Mouse (Mus musculus): Measurements from ENCODE around the gene Chek1. TPM values are rescaled to one million over a fixed set of nuclear protein-coding genes. Genes with fewer than 3 reads are reported as not detected.

Gene Chek1
- polyA plus RNA-seq, 1 experiment from 2014 or later, result 55.8 TPM

DNA sequence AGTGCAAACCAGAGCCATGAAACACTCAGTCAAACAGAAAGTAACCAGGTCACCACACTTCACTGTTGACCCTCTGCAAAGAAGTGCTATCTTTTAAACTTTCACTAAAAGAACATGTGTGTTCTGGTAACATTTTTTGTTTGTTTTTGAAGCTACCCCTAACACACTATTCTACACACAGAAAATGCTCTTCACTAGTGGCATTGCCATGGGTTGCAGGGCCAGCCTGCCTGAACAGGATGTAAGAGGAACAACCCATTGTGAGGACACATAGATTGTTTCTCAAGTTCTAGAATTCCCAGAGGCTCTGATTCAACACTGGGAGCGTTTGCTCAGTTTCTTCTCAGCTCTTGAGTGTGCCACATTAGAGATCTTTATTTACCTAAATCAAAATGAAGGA lies 33.9 kb downstream of the Chek1 start, which contains the start of gene Acrv1:
TSS of gene Acrv1 (plus strand) at position 301 of the 400 bp plus-strand sequence.
- no peaks in the 10 kb centered on the region for H3K36me3 ChIP-seq
- no peaks in the 10 kb centered on the region for H3K27me3 ChIP-seq
- H3K9ac ChIP-seq (replicated peaks), result no peak within 1 kb of the TSS
- no peaks in the 10 kb centered on the region for H3K4me1 ChIP-seq (replicated peaks)
- WGBS, result 66% methylated on average over 1 of the region's 1 CpGs
- ATAC-seq (ENCODE audit: insufficient number of reproducible peaks, insufficient read depth, low FRiP score, low TSS enrichment, low read depth), result no peak
- no peak within 1 kb of the TSS for H3K27ac ChIP-seq
- no peaks in the 10 kb centered on the region for H3K9me3 ChIP-seq
- H3K4me2 ChIP-seq, result no peak within 1 kb of the TSS
- no peak within 1 kb of the TSS for H3K4me3 ChIP-seq (replicated peaks)

DNA sequence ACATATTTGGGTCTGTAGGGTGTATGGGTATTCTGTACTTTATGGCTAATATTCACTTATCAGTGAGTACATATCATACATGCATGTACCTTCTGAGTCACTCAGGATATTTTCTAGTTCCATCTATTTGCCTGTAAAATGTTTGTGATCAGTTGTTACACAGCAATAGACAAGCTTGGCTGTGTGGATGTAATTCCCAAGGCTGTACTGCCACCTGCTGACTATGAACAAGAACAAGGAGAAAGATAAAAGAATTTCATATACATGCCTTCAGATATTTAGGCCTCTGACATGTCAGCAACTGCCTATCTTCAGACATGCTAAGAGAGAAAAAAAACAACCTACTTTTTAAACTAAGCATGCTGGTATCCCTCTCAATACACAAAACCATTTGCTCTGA lies 39.5 kb downstream of the Chek1 start:
- H3K4me2 ChIP-seq, result no peak overlapping the region

GRCm38 (mm10) chr9:36681424-36681823 lies 45.4 kb downstream of the Chek1 start:
- no peak overlapping the region for H3K4me2 ChIP-seq
- 67% methylated on average over 2 of the region's 2 CpGs for WGBS
- no peaks in the 10 kb centered on the region for H3K9me3 ChIP-seq
- no peak for ATAC-seq (ENCODE audit: insufficient number of reproducible peaks, insufficient read depth, low FRiP score, low TSS enrichment, low read depth)
- H3K27me3 ChIP-seq, result no peaks in the 10 kb centered on the region
- H3K4me1 ChIP-seq (replicated peaks), result no peaks in the 10 kb centered on the region
- no peak overlapping the region for H3K9ac ChIP-seq (replicated peaks)
- H3K36me3 ChIP-seq, result no peaks in the 10 kb centered on the region
- no peak overlapping the region for H3K4me3 ChIP-seq (replicated peaks)
- H3K27ac ChIP-seq, result no peak overlapping the region

More for the DNA sequence above, 39.5 kb downstream of the Chek1 start:
- Histone ChIP-seq H3K36me3 (no peaks in the 10 kb centered on the region), H3K4me3 (replicated peaks) (no peak overlapping the region), H3K27me3 (no peaks in the 10 kb centered on the region), H3K27ac (no peak overlapping the region), H3K9me3 (no peaks in the 10 kb centered on the region), H3K4me1 (replicated peaks) (no peaks in the 10 kb centered on the region), H3K9ac (replicated peaks) (no peak overlapping the region)
- ATAC-seq (ENCODE audit: insufficient number of reproducible peaks, insufficient read depth, low FRiP score, low TSS enrichment, low read depth), result no peak

Other genes with a start within 250 kb of the Chek1 start
- gene Gm5615, start 185.1 kb downstream of the Chek1 start, polyA plus RNA-seq (2016; fragmentation: Nextera tagmentation; extraction: Ambion mirVana), result not detected in 2 replicates
- gene Gm17689, start 144.4 kb downstream of the Chek1 start, polyA plus RNA-seq (2016; fragmentation: Nextera tagmentation; extraction: Ambion mirVana), result not detected in 2 replicates
- gene A630095E13Rik, start 83.7 kb downstream of the Chek1 start, polyA plus RNA-seq (2016; fragmentation: Nextera tagmentation; extraction: Ambion mirVana), result not detected in 2 replicates
- not detected in 2 replicates for gene Acrv1, start 33.8 kb downstream of the Chek1 start, polyA plus RNA-seq (2016; fragmentation: Nextera tagmentation; extraction: Ambion mirVana)
- gene Stt3a, start 40.6 kb upstream of the Chek1 start, polyA plus RNA-seq (2016; fragmentation: Nextera tagmentation; extraction: Ambion mirVana), result 243 and 250 TPM in 2 replicates
- gene Ei24, start 70.3 kb upstream of the Chek1 start, polyA plus RNA-seq (2016; fragmentation: Nextera tagmentation; extraction: Ambion mirVana), result 103 and 106 TPM in 2 replicates
- gene Fez1, start 94.8 kb upstream of the Chek1 start, polyA plus RNA-seq (2016; fragmentation: Nextera tagmentation; extraction: Ambion mirVana), result 20.9 and 23.7 TPM in 2 replicates

All from limb, embryonic 12.5 days (tissue).